Mouse (Mus musculus) frontal cortex, adult (tissue): ENCODE measurements around the gene Gbf1.

Source experiments
- ATAC-seq: cut with Nextera tagmentation; 2 replicates; pipeline ENCODE4 v1.9.2; 2017; ENCODE audit warnings: mild to moderate bottlenecking, moderate library complexity, mixed read lengths; ENCODE audit not compliant: low TSS enrichment

Gbf1 gene

DNA sequence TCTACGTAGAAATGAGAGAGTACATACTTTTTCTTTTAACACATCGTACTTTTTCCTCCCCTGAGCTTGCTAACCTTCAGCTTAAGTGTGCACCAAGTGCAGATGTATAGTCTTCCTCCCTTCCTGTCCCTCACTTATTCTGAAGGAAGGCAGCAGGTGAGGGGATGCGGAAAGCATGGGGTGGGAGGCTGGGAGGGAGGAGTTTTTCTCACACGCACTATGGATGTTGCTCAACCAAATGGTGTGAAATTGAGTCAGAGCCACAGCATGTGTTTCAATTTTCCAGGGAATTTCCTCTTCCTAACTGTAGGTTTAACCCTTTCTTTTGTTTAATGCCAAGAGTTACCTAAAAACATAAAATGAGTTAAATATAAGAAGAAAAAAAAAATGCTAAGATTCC, 70.8 kb downstream of the Gbf1 start:
- no peak; the same call in 1 of the 2 replicates for ATAC-seq

DNA sequence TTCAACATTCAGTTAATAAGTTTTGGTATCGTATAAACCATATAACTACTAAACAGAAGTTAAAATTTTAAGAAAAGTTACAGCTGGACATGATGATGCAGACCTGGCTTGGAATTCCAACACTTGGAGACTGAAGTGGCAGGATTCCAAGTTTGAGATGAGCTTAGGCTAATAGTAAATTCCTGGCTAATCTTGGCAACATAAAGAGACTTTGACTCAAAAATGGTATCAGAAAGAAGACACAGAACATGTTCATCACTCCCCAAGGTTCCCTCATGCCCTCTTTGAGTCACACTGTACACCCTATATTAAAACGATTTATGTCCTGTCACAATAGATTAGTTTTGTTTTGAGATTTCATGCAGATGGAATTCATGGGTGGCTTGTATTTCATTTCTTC, 72.6 kb downstream of the Gbf1 start:
- no peak for ATAC-seq

DNA sequence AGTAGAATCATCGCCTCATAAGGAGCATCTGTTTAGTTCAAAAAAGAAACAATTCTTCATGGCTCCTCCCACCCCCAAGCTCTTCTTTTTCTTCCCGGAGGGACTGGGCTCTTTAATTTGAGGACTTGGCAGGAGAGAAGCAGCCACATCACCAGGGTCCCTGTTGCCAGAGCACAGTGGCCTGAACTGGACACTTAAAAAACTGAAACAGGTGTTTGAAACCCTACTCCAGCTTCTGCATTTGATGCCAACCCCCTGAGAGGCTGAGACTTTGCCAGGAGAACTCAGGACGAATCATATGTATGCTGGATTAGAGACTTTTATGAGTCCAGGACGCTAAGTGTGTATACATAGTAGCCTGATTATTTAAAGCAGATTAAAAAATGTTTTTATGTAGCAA, 73.2 kb downstream of the Gbf1 start:
- ATAC-seq, result no peak

DNA sequence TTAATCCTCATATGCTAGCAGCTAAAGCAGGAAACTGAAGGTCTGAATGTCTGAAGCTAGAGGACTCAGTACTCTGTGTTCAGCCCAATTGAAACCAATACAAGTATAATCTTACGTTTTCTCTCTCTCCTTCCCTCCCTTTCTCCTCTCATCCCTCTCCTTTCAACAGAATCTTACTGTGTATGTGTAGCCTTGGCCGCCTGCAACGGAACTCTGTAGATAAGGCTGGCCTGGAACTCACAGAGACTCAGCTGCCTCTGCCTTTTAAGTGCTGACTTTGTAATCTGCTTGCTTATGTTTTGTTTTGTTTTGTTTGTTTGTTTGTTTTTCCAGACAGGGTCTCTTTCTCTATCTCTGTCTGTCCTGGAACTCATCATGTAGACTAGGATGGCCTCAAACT, 74.0 kb downstream of the Gbf1 start:
- ATAC-seq, result no peak

DNA sequence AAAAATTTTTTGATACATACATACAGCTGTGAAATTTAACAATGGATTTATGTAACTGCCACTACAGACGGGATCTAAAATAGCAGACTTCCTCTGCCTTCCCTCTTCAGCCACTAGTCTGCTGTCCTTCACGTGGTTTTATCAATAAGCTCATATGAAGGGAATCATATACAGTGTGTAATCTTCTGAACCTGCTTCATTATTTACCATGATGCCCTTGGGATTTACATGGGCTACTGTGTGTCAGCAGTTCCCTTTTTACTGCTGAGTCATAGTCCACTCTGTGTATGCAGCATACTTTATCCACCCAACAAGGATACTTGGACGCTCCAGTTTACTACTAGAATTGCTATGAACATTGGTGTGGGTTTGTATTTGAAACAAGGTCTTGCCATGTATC, 75.0 kb downstream of the Gbf1 start:
- no peak for ATAC-seq

DNA sequence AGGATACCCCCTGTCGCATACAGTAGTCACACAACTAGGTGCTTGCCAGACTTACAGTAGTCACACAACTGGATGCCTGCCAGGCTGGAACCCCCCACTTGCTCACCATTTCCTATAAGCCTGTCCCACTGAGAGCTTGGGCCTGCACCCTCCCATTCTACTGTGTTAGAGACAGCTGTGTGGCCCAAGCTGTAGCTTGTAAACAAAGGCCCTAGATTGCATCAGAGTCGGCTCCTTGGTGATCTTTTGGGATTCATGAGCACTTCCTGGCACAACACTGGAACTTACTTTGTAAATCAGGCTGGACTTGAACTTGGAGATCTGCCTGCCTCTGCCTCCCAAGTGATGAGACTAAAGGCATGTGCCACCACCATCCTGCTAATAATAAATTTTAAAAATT, 82.1 kb downstream of the Gbf1 start:
- ATAC-seq, result no peak

DNA sequence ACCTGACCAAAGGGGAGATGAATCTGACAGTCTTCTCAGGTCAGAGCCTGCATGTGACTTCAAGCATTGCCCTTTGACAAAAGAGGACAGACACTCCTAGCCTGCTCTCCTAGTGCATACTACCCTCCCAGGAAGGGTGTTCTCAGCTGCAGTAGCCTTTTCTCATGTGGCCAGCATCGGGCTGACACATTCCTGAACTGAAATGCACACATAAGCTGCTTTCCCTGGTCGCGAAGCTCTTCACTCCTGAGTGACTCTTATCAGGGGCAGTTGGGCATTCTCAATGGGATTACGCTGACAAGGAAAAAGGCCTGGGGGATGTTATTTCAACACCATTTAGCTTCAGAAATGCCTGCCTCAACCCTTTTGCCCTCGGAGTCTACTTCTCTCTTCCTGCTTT, 84.3 kb downstream of the Gbf1 start:
- ATAC-seq, result no peak

DNA sequence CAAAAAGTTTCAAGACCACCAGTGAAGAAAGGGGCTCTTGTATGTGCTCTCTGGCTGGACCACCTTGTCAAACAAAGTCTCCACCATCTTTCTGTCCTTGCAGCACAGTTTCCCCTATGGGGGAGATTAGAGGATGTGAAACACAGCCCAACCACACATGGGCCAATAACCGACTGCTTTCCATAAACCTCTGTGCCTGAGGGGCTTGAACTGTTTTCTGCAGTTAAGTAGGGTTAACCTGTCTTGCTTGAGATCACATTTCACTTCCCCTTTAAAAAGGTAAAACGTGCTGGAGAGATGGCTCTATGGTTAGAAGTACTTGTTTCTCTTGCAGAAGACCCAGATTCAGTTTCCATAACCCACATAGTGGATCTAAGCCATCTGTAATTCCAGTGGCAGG, 87.9 kb downstream of the Gbf1 start:
- ATAC-seq, result no peak

DNA sequence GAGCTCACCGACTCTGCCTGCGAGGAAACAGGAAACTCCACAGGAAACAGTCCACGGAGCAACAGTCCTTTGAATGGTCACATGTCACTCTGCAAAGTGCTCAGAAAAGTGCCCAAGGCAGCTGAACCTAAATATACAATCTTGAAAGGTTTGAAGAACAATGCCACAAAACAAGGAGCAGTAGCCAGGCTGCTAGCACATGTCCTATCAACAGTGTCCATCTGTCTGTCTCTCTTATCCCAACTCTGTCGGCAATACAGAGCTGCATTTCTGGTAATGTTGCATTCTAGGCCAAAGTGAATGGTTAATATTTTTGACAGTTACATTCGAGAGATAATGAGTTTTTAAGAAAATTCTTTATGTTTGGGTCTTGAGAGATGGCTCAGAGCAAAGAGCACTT, 90.1 kb downstream of the Gbf1 start:
- ATAC-seq, result no peak

DNA sequence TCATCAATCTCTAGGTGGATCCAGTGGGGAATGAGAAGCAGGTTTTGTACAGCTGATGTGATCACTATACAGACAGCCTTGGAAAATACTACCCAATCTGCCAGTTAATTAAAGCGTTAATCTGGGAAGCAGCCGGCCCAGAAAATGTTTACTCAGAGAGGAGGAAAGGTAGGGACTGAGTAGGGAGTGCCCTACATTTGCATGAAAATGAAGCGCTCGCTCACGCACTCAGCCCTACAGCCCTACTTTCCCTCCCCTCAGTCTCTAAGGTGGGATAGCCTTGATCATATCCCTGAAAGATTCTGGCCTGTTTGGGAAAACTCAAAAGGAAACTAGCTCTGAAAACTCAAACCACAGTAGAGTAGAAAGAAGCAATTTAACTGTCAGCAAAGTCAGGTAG, 92.3 kb downstream of the Gbf1 start:
- ATAC-seq, result no peak

DNA sequence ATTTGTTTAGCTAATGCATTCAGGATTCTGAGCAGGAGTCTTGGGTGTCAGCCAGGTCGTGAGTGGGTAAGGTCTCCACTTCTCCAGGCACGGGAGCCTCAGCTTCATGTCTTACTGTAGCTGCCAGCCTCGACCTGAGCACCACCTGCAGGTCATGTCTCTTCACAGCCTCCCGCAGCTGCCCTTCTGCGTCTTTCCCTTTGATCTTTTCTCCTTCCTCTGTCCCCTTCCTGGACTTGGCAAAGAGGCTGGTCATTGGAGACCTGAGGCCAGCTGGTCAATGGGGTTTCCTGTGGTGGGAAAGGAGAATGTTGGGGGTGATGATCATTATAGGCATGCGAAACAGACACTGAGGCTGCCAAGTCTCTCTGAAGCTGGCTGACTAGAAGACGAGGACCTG, 96.7 kb downstream of the Gbf1 start:
- no peak for ATAC-seq

DNA sequence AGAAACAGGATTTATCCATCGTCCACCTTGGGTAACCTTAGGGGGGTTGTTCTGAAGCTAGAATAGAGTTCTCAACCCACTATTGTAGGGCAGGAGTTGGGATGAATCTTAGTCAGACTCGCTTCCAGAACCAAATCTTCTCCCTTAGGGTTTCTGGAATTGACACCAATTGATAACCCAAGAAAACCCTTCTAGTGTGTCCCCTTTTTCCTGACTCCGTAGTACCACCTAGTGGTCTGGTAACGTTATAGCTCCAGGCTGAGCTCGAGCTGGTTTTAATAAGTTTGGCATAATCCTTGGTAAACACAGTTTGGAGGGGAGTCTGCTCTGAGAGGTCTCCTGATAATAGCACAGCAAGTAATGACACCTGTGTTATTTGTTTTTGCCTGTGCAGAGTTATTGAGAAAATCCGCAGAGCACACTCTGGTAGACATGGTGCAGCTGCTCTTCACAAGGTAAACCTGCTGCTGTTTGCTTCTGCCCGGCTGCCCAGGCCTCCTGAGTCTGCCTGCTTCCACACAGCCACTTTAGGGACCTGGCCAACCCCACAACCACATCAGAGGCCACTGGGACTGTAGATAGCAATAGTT, 101.9 kb downstream of the Gbf1 start:
- no peak; the same call in 1 of the 2 replicates for ATAC-seq

DNA sequence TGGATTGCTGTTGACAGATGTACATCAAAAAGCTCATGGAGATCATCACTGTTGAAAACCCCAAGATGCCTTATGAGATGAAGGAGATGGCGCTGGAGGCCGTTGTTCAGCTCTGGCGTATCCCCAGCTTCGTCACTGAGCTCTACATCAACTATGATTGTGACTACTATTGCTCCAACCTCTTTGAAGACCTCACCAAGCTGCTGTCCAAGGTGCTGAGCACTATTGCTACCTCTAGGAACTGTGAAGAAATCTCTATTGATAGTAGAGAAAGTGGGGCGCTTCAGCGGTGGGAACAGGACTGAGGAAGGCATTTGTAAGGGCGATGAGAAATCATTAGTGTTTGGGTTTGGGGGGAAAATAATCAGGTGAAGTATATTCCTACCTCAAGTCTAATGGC, 112.5 kb downstream of the Gbf1 start:
- no peak for ATAC-seq

DNA sequence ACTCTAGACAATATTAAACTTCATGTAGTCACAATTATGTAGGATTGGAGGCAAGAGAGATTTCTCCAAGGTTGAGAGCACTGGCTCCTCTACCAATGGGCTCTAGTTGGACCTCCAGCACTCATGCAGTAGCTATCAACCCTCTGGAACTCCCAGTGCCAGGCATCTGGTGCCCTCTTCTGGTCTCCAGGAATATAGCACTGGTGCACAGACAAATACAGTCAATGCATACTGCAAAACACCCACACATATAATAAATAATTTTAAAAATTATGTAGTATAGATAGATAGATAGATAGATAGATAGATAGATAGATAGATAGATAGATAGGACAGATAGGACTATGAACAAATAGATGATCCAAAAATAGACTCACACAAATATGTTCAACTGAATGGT, 123.0 kb downstream of the Gbf1 start:
- no peak for ATAC-seq

DNA sequence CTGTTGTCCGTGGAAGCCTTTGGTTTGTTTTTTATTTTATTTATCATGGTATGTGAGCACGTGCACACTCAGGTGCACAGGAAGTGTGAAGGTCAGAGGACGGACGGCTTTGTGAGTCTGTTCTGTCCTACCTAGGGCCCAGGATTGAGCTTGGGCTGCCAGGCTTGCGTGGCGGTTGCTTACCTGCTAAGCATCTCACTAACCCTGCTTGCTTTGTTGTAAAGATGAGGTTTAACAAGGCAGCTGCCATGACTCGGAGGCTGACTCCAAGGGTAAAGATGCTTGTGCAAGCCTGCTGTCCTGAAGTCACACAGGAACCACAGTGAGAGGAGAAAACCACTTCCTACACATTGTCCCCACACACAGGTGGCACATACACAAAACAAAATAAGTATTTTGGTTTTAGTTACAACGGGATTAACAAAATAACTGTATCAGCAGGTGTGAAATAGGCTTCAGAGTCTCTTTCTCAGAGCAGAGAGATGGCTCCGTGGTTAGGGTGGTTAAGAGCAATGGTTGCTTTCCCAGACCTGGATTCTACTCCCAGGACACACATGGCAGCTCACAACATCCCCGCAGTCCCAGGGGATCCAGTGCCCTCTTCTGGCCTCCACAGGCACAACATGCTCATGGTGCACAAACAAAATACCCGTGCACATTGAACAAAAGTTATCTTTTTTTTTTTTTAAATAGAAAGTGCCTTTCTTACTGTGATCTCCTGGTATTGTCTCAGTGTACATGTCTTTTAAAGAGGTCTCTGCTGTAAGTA, 130.0 kb downstream of the Gbf1 start:
- ATAC-seq, result no peak

DNA sequence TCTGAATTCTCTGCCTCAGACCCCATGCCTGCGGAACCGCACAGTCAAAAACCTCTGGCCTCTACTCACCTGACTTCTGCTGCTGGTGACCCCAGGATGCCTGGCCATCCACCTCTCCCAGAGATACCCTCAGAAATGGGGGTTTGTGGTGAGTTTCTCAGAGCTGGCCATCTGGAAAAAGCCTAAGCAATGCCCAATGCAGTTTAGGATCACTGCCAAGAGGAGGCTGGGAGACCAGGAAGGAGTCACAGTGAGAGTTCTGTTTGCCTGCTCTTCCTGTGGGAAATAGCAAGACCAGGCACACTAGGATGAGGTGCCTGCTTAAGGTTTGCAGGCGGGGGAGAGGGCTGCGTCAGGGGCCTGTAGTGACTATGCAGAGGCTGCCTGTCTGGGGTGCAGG, 132.4 kb downstream of the Gbf1 start:
- ATAC-seq, result no peak

DNA sequence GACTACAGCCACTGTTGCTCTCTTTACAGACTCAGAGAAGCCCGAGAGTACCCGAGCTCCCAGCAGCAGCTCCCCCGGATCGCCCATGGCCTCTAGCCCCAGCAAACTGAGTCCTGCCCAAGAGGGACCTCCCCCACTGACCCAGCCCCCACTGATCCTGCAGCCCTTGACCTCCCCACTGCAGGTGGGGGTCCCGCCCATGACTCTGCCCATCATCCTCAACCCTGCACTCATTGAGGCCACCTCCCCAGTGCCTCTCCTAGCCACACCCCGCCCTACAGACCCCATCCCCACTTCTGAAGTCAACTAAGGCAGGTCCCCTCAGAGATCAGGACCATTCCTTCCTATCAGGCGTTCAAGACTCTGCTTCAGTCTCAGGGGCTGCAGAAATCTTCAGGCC, 133.3 kb downstream of the Gbf1 start:
- ATAC-seq, result no peak

DNA sequence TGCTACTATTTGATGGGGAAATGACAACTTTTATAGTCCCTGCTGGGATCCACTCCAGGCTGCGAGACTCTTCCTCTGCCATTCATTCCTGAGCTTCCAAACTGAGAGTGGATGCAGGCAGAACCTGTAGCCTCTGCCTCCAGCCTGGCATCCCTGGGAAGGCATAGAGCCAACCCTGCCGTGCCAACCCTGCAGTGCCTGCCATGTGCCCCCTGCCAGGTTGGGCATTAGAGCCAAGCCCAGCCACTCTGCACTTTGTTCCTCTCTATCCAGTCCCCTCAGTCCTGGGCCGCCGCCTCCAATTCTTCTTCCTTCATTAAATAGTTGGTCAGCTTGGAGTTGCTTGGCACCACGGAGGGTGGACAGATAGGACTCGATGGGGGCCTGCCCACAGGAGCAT, 133.7 kb downstream of the Gbf1 start:
- no peak for ATAC-seq

DNA sequence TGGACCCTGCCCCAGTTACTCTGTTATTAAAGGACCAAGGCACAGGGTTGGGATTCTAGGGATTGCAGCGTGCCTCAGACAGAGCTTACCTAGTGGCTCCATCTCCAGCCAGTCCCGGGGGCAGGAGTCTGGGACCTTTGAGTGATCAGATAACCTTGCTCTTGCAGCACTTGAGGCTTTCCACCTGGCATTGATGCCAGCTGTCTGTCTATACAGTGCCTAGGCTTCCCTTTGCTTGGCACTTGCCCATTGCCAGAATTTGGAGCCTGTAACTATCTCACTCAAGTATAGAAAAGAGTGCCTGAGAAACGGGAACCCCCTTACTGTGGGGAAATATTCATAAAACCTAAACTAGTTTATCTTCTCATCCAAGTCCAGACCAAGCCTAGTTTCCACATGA, 134.6 kb downstream of the Gbf1 start:
- ATAC-seq, result no peak

DNA sequence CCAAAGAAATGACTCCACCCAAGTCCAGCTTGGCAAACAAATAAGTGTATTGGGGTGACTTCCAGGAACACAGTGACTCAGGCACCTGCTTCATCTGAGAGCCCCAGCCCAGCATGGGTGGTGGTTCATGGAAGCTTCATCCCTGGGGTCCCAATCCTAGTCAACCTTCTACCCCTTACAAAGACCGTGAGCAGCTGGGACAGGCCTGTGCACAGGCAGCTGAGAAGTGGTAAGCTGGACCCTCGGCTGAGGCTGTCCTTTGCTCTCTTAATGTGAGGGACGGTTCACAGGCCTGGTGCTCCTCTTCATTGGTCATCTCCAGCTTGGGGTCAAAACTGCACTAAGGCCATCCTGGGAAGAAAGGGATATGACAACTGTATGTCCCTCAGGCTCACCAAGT, 135.3 kb downstream of the Gbf1 start:
- no peak for ATAC-seq

DNA sequence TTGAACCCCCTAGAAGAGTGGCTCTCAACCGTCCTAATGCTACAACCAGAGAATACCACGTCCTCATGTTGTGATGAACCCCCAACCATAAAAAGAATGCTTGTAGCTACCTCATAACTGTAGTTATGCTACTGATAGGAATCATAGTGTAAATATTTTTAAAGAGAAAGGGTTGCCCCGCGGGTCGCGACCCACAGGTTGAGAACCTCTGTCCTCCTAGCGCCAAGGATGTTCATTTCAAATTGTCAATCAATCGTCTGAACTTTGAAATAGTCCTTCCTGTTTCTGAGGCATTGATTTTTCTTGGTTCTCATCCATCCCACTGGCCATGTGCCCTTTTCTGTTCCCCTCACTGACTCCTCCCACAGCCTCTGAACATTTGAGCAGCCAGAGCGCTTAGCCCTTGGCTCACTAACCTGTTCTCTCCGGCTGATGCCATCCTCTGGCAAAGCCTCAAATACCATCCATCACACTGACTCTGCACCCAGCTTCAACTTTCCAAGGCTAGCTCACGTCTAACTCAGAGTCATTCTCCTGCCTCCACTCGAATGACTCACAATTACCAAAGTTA, 138.3 kb downstream of the Gbf1 start:
- ATAC-seq, result no peak

DNA sequence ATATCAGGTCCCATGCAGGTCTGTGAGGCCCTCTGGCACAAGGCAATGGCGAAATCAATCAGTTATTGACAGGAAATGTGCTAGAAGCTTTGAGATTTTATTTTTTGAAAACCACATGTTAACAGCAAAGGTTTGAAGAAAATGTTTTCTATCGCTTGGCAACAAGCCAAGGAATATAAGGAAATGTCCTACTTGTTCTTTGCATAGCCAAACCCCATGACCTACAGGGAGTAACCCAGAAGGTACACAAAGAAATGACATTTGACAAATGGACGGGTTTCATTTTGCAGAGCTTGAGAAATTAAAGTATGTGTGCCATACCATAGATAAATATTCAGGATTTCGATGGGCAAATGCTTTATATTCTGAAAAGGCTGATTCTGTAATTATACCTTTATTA, 144.6 kb downstream of the Gbf1 start:
- no peak for ATAC-seq

DNA sequence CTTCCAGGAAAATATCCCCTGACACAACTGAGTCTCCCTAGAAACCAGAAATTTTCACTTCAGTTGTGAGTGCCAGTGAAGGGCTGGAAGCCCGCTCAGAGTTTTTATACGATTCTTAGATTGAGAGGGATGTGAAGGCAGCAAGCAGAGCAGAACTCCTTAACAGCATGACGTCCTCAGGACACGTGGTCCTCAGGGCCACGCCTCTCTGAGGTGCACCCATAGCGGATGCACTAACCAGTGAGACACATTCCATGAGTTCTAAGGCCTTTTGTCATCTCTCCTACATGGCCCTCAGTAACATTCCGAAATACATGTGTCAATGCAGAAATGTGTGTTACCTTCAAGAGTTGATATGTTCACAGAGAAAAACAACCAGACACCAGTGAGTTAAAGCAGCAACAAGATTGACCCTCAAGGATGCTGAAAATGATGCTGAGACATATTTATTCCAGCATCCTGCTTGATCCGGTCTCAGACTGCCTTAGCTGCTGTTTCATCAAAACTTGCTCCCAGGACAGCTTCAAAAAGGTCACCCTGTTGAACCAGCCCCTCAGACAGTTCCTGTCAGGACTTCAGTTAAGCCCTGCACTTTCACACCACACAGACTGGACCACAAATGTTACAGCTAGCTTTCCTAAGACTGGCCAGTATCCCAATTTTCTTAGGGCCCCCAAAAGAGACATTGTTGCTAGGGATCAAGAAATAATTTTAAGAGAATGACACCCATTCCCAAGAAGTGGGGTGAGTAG, 148.2 kb downstream of the Gbf1 start:
- ATAC-seq, result no peak
